Mouse (Mus musculus): ENCODE measurements at regions not wholly inside any gene's neighbourhood (a gene's known extent, or its start where the extent isn't known, plus 50 kb on each side); places are given as distances from the start of the nearest gene placed in this dataset.

- Histone ChIP-seq H3K9me3 (no peaks in the 10 kb centered on the region), H3K4me3 (replicated peaks) (no peak overlapping the region), H3K36me3 (replicated peaks; ENCODE audit: low read length) (no peaks in the 10 kb centered on the region), H3K27me3 (replicated peaks) (no peaks in the 10 kb centered on the region), H3K4me1 (peaks cover 14% of the 10 kb centered on the region)
- no peak for TF ChIP-seq FLI1 (IDR thresholded peaks at IDR 0.05; ENCODE audit: low read length)
- TF ChIP-seq GATA1 (IDR thresholded peaks at IDR 0.05; ENCODE audit: borderline replicate concordance, low read length): no peak
Measured at GRCm38 (mm10) chr13:84612497-84612896, 390.4 kb downstream of the Tmem161b start.

GRCm38 (mm10) chr13:84613004-84613403, 390.9 kb downstream of the Tmem161b start:
- no peak for TF ChIP-seq FLI1 (IDR thresholded peaks at IDR 0.05; ENCODE audit: low read length)
- TF ChIP-seq GATA1 (IDR thresholded peaks at IDR 0.05; ENCODE audit: borderline replicate concordance, low read length): no peak
- H3K4me1 ChIP-seq: peaks cover 14% of the 10 kb centered on the region
- H3K4me3 ChIP-seq (replicated peaks): no peak overlapping the region
- H3K27me3 ChIP-seq (replicated peaks): no peaks in the 10 kb centered on the region
- H3K9me3 ChIP-seq: no peaks in the 10 kb centered on the region
- no peaks in the 10 kb centered on the region for H3K36me3 ChIP-seq (replicated peaks; ENCODE audit: low read length)

- Histone ChIP-seq H3K4me3 (replicated peaks) (no peak overlapping the region), H3K9me3 (no peaks in the 10 kb centered on the region), H3K4me1 (no peaks in the 10 kb centered on the region), H3K27me3 (replicated peaks) (no peaks in the 10 kb centered on the region), H3K36me3 (replicated peaks; ENCODE audit: low read length) (no peaks in the 10 kb centered on the region)
- TF ChIP-seq FLI1 (IDR thresholded peaks at IDR 0.05; ENCODE audit: low read length) (no peak), GATA1 (IDR thresholded peaks at IDR 0.05; ENCODE audit: borderline replicate concordance, low read length) (no peak)
Measured at GRCm38 (mm10) chr13:84624691-84625090, 402.6 kb downstream of the Tmem161b start.

- H3K9me3 ChIP-seq: no peaks in the 10 kb centered on the region
- TF ChIP-seq GATA1 (IDR thresholded peaks at IDR 0.05; ENCODE audit: borderline replicate concordance, low read length) (no peak), FLI1 (IDR thresholded peaks at IDR 0.05; ENCODE audit: low read length) (no peak)
- H3K36me3 ChIP-seq (replicated peaks; ENCODE audit: low read length): no peaks in the 10 kb centered on the region
- H3K4me1 ChIP-seq: no peaks in the 10 kb centered on the region
- H3K27me3 ChIP-seq (replicated peaks): no peaks in the 10 kb centered on the region
- H3K4me3 ChIP-seq (replicated peaks): no peak overlapping the region
Measured at GRCm38 (mm10) chr13:84625527-84625926, 403.4 kb downstream of the Tmem161b start.

GRCm38 (mm10) chr13:84625927-84626326, 403.8 kb downstream of the Tmem161b start:
- Histone ChIP-seq H3K9me3 (no peaks in the 10 kb centered on the region), H3K4me1 (no peaks in the 10 kb centered on the region), H3K4me3 (replicated peaks) (no peak overlapping the region), H3K27me3 (replicated peaks) (no peaks in the 10 kb centered on the region), H3K36me3 (replicated peaks; ENCODE audit: low read length) (no peaks in the 10 kb centered on the region)
- TF ChIP-seq GATA1 (IDR thresholded peaks at IDR 0.05; ENCODE audit: borderline replicate concordance, low read length) (no peak), FLI1 (IDR thresholded peaks at IDR 0.05; ENCODE audit: low read length) (no peak)

- Histone ChIP-seq H3K36me3 (replicated peaks; ENCODE audit: low read length) (no peaks in the 10 kb centered on the region), H3K9me3 (no peaks in the 10 kb centered on the region), H3K4me3 (replicated peaks) (no peak overlapping the region), H3K4me1 (no peaks in the 10 kb centered on the region), H3K27me3 (replicated peaks) (no peaks in the 10 kb centered on the region)
- TF ChIP-seq GATA1 (IDR thresholded peaks at IDR 0.05; ENCODE audit: borderline replicate concordance, low read length) (no peak), FLI1 (IDR thresholded peaks at IDR 0.05; ENCODE audit: low read length) (no peak)
Measured at GRCm38 (mm10) chr13:84626397-84626796, 404.3 kb downstream of the Tmem161b start.

- no peaks in the 10 kb centered on the region for H3K27me3 ChIP-seq (replicated peaks)
- H3K4me3 ChIP-seq (replicated peaks): no peak overlapping the region
- H3K36me3 ChIP-seq (replicated peaks; ENCODE audit: low read length): no peaks in the 10 kb centered on the region
- TF ChIP-seq FLI1 (IDR thresholded peaks at IDR 0.05; ENCODE audit: low read length): no peak
- no peak for TF ChIP-seq GATA1 (IDR thresholded peaks at IDR 0.05; ENCODE audit: borderline replicate concordance, low read length)
- H3K9me3 ChIP-seq: no peaks in the 10 kb centered on the region
- no peaks in the 10 kb centered on the region for H3K4me1 ChIP-seq
Measured at GRCm38 (mm10) chr13:84630686-84631085, 408.6 kb downstream of the Tmem161b start.

GRCm38 (mm10) chr13:84632493-84632892, 410.4 kb downstream of the Tmem161b start:
- H3K4me1 ChIP-seq: no peaks in the 10 kb centered on the region
- H3K9me3 ChIP-seq: no peaks in the 10 kb centered on the region
- TF ChIP-seq FLI1 (IDR thresholded peaks at IDR 0.05; ENCODE audit: low read length) (no peak), GATA1 (IDR thresholded peaks at IDR 0.05; ENCODE audit: borderline replicate concordance, low read length) (no peak)
- no peaks in the 10 kb centered on the region for H3K36me3 ChIP-seq (replicated peaks; ENCODE audit: low read length)
- H3K27me3 ChIP-seq (replicated peaks): no peaks in the 10 kb centered on the region
- no peak overlapping the region for H3K4me3 ChIP-seq (replicated peaks)

- Histone ChIP-seq H3K27me3 (replicated peaks) (no peaks in the 10 kb centered on the region), H3K4me3 (replicated peaks) (no peak overlapping the region), H3K9me3 (no peaks in the 10 kb centered on the region), H3K4me1 (no peaks in the 10 kb centered on the region), H3K36me3 (replicated peaks; ENCODE audit: low read length) (no peaks in the 10 kb centered on the region)
- TF ChIP-seq GATA1 (IDR thresholded peaks at IDR 0.05; ENCODE audit: borderline replicate concordance, low read length): no peak
- TF ChIP-seq FLI1 (IDR thresholded peaks at IDR 0.05; ENCODE audit: low read length): no peak
Measured at GRCm38 (mm10) chr13:84636831-84637230, 414.7 kb downstream of the Tmem161b start.

- Histone ChIP-seq H3K27me3 (replicated peaks) (no peaks in the 10 kb centered on the region), H3K4me1 (no peaks in the 10 kb centered on the region), H3K36me3 (replicated peaks; ENCODE audit: low read length) (no peaks in the 10 kb centered on the region), H3K4me3 (replicated peaks) (no peak overlapping the region), H3K9me3 (no peaks in the 10 kb centered on the region)
- TF ChIP-seq FLI1 (IDR thresholded peaks at IDR 0.05; ENCODE audit: low read length): no peak
- TF ChIP-seq GATA1 (IDR thresholded peaks at IDR 0.05; ENCODE audit: borderline replicate concordance, low read length): no peak
Measured at GRCm38 (mm10) chr13:84637606-84638005, 415.5 kb downstream of the Tmem161b start.

- H3K36me3 ChIP-seq (replicated peaks; ENCODE audit: low read length): no peaks in the 10 kb centered on the region
- no peaks in the 10 kb centered on the region for H3K4me1 ChIP-seq
- no peaks in the 10 kb centered on the region for H3K9me3 ChIP-seq
- no peaks in the 10 kb centered on the region for H3K27me3 ChIP-seq (replicated peaks)
- TF ChIP-seq FLI1 (IDR thresholded peaks at IDR 0.05; ENCODE audit: low read length) (no peak), GATA1 (IDR thresholded peaks at IDR 0.05; ENCODE audit: borderline replicate concordance, low read length) (no peak)
- H3K4me3 ChIP-seq (replicated peaks): no peak overlapping the region
Measured at GRCm38 (mm10) chr13:84638401-84638934, 416.4 kb downstream of the Tmem161b start.

Measured in megakaryocyte, embryonic 14.5 days (primary cell).